Mouse (Mus musculus): ENCODE results near the gene St6galnac6. TPM values are rescaled to one million over a fixed set of nuclear protein-coding genes. Genes with fewer than 3 reads are reported as not detected.

The St6galnac6 gene
- total RNA-seq, 2 experiments from 2014 or later, result 108 to 117 TPM

DNA sequence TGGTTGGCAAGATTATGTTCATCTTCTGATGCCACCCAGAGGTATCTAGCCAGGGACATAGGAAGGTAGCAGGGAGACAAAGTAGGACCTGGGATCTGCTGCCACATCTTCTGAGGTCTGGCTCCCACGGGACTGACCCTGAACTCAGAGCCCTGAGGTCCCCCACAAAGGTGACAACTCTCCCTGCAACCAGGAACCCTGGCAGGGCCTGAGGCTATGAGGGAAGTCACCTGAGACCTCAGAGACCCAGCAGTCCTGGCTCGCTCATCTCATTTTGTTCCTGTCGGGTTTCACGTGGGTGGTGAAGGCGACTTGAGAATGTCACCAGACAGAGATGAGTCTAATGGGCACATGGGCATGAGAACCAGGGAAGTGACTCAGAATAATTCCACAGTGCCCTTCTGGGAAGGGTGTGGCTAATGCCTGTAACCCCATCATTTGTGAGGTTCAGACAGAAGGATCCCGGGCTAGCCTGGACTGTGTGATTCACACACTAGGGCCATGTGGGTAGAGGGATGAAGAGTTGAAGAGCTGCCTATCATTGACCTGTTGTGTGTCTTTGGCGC is 14.3 kb upstream of the St6galnac6 start:
- DNase-seq, result no peak

DNA sequence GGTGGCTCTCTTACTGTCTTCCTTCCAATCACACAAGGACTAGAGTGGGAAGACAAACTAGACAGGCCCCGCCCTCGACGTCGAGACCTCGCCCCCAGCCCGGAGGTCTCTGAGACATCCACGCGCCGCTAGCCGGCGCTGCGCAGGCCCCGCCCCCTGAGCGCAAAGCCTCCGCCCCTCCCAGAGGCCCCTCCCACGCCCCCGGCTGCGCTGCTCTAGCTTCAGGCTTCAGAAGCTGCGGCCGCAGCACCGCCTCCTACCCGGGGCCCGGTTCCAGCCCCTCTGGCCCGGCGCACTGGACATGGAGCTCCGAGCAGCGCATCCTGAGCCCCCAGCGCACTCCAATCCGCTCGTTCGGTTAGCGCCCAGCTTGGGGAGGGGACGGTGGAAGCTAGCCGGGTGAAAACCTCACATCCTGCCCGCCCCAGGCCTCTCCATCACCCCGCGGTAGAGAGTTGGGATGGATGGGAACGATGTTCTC is 12.6 kb upstream of the St6galnac6 start, which contains the start of gene St6galnac4:
Gene St6galnac4, plus strand, starts transcription at position 225 of the 481 bp plus-strand sequence.
- peak; percentile 91 to 95 for DNase-seq

DNA sequence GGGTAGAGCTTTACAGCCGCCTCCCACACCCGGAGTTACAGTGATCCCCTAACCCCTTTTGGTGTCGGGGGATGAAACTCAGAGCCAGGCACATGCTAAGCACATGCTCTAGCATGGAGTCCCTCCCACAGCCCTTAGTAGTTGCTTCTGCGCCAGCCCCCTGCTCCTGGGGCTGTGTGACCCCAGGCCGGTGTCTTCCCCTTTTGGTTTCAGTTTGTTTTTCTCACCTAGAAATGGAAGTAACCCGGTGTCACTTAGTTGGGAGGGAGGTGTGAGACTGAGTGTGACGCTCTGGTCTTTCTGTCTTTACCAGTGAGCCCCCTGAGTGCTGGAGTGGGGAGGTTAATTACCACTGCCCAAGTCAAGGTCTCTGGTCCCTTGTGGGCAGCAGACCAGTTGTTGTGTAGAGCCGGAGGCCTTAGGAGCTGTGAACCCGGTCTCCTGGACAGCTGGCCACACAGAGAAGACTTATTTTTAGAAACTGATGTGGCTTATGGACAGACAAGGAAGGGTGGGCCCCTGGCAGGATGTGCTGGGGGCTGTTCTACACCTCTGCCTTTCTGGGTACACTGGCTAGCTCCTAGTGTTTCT is 11.7 kb upstream of the St6galnac6 start:
- DNase-seq, result peak; percentile 72 to 81

DNA sequence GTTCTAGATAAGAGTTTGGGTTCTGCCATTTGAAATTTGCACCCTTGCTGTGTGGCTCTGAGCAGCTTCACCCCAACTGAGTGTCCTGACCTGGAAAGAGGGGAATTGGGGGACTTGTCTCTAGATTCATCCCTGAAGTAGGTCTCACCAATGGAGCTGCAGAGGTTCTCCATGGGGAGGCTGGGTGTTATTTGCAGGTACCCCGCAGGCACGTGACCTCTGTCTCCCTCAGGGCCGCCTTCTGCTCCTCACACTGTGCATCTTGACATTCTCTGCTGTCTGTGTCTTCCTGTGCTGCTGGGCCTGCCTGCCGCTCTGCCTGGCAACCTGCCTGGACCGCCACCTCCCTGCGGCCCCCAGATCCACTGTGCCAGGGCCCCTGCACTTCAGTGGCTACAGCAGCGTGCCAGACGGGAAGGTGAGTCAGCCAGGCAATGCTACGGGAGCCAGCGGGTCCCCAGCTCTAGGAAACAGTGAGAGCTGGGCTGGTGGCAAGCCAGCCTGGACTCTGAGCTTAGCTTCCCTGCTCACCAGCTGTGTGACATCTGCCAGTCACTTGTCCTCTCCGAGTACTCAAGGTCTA is 10.2 kb upstream of the St6galnac6 start:
- peak; percentile 51 to 74 for DNase-seq

- DNase-seq, result peak; percentile 48 to 64
Measured at GRCm38 (mm10) chr2:32590224-32590623, 9.3 kb upstream of the St6galnac6 start.

GRCm38 (mm10) chr2:32591249-32591648 is 8.3 kb upstream of the St6galnac6 start:
- no peak for DNase-seq

DNA sequence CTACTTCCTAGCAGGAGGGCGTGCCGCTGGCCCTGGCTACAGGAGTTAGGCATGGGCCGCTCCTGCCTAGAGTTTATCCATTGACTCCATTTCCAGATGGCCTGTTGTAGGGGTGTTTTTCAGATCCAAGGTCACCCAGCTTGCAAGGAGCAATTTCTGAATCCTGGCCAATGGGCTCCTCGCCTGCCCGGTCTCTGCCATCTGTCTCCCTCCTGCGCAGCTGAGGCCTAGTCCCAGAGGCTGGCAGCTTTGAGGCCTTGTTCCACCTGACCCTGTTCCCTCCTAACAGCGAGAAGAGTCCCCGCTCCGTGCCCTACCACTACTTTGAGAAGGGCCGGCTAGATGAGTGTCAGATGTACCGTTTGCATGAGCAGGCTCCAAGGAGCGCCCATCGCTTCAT is 2.8 kb upstream of the St6galnac6 start:
- DNase-seq, result peak in 1 of 2 experiments; percentile 54

DNA sequence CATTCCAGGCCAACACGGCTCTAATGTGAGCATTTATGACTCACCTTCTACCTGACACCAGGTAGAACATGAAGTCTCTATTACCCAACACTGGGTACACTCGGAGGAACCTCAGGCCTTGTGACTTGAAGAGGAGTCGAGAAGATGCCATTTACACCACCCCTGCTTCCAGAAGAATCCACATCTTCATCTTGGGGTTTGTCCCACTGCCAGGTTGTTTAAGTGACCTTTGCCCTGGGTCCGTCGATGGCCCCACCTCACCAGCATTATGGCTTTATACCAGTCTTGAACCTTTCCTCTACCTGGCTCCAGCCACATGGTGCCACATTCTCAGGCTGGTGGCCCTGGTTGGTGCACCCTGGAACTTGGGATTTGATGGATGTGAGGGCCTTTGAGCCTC is 2.3 kb upstream of the St6galnac6 start:
- DNase-seq, result no peak

DNA sequence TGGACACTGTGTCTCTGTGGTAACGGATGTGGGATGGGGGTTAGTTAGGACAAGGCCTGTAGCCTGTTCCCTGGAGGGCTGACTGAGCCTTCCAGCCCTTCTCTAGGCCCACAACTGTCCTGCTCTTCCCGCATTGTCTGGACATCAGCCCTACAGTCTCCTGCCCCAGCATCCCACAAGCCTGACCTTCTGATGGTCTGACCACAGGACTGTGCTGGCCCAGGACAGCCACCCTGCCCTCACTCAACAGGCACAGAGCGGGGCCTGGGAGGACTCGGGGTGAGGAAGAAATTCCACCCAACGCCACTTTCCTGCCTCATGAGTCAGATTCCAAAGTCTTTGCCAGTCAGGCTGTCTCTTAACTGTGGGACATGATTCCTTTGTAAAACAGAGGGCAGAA is 1.8 kb upstream of the St6galnac6 start:
- no peak for DNase-seq

GRCm38 (mm10) chr2:32598506-32598905 is 1.0 kb upstream of the St6galnac6 start:
- DNase-seq, result peak; percentile 44 to 61

DNA sequence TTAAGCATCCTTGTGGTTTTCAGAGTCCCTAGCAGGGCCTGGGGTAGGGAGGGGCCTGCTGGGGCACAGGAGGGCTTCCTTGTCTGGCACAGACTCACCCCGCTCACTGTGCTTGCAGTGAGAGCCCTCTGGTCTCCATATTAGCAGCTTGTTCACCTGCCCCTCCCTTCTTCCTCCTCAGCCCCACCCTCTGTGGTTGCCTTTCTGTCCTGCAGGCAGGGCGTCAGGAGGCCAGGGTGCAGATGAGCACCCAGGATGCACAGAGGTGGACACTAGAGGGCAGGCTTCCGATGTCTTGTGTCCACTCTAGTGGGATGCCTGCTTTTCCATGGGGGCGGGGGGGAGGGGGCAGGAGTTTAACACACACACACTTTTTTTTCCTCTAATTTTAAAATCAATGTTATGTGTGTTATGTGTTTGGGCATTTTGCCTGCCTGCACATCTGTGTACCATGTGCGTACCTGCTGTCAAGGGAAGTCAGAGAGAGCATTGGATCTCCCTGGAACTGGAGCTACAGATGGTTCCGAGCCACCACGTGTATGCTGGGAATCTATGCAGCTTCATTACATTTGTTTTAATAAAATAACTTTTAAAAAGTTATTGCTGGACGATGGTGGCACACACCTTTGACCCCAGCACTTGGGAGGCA is 2.0 kb downstream of the St6galnac6 start:
- peak in 1 of 2 experiments; percentile 49 for DNase-seq

GRCm38 (mm10) chr2:32602600-32603054 is 3.1 kb downstream of the St6galnac6 start:
- DNase-seq, result peak; percentile 89 to 95

- DNase-seq, result no peak
Measured at GRCm38 (mm10) chr2:32604631-32605030, 5.1 kb downstream of the St6galnac6 start.

GRCm38 (mm10) chr2:32606161-32607142 is 6.9 kb downstream of the St6galnac6 start:
- DNase-seq, result peak; percentile 90 to 93

DNA sequence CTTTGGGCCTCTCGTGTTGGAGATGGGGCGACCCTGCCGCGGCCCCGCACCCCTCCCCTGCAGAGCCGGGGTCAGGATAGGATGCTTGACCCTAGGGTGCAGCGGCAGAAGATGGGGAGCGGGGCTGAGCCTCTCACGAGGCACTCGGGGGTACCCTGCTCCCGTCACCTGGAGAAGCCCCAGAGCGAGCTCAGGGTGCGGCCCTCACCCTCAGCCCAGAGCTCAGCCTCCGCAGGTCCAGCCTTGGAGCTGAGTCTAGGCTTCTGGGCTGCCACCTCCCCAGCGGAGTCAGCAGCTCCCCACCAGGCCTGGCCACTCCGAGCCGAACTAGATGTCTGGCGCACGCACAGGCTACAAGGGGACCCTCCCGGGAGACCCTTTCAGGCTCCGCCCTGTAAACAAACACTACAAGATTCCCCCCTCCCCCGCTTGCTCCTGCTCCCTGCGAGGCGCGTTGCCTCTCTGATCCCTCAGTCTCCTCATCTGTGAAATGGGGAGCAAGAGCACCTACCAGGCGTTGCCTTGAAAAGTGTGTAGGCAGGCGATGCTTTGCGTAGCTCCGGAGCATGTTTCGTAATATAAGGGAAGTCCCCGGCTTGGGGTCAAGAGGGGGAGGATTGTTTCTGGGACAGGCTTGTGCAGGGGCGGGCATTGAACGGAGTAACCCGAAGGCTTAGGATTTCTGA is 7.9 kb downstream of the St6galnac6 start:
- DNase-seq, result peak; percentile 74 to 75

DNA sequence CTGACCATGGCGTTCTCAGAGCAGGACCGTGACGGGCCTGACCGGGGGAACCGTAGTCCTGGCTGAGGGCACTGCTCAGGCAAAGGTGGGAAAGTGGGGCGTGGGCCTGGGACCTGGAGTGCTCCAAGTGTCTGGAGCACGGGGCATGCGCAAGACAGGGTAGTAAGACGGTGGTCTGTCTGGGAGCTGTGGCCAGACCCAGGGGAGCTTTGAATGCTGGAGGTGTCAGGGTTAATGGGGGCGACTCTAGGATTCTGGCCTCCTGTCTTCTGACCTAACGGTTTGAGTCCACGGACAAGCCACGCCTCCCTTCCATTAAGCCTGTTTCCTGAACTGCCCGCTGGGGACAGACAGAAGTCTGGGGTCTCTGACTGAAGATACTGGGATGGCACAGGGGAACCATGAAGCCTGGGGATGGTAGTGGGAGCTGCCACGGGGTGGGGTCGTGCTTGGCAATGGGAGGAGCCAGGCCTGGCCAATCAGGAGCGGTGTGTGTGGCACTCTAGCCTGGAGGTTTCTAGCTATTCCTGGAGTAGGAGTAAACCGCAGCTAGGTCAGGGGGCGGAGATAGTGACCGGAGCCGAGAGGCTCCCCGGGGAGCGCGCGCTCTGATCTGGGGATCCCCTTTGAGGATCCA is 8.8 kb downstream of the St6galnac6 start:
- DNase-seq, result peak; percentile 92

DNA sequence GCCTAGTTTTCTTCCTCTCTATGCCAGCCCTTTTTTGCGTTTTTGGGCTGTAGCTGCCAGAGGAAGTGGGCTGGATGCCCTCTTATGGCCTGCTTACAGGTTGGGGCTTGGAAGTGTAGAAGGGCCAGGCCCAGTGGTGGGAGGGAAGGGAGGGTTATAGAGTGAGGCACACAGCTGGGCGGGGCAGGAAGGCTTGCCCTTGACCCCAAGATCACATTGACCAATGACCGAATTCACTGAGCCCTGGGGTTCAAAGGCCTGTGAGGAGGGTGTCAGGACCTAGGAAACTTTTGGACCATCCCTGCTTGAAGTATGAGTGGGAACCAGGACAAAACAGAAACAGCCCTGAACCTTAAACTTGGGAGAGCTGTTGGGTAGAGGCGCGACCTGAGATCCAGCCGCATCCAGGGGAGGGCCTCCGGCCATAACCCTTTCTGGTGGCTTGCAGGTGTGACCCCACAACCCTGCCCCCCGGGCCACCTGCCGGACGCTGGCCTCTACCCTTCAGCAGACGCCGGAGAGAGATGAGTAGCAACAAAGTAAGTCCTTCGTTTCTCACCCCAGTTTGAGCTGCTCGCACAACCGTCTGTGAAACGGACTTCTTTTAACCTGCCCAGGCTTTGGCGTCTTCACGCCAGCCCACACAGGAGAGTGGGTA is 9.4 kb downstream of the St6galnac6 start:
- no peak for DNase-seq

DNA sequence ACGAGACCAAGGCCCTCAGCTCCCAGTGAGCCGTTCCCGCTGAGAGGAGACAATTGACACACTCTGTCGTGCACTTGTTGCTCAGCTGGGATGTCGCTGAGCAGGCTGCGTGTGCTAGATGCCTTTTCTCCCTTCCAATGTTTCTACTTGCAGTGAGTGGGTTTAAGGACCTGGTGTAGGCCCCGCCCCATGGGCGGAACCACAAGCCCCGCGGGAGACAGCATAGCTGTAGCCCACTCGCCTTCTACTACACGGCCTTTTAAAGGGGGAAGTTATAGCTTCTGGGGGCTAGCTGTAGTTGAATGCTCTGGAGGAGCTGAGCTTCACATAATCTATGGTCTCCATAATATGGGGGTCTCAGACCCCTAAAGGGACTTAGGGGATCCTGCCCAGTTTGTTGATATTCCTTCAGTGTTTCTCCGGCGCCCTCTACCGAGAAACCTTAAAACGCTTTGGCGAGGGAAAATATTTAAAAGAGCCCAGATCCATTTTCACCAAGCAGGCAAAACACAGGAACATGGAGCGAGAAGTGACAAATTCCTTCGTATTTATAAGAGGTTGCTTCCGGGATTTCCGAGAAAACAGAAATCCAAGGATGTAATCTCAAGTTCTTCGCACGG is 11.2 kb downstream of the St6galnac6 start:
- peak; percentile 63 to 86 for DNase-seq

DNA sequence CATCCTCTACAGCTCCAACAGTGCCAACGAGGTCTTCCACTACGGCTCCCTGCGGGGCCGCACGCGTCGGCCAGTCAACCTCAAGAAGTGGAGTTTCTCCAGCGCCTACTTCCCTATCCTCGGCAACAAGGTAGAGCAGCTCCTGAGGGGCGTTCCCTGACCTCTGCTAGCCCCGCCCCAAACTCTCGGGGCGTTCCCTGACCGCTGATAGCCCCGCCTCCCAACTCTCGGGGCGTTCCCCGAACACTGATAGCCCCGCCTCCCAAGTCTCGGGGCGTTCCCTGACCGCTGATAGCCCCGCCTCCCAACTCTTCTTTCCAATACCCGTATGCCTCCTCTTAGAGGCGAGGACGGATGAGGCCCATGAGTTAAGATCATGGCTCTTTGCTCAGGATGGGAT is 12.8 kb downstream of the St6galnac6 start:
- no peak for DNase-seq

GRCm38 (mm10) chr2:32617109-32617508 is 17.6 kb downstream of the St6galnac6 start:
- no peak for DNase-seq

Measured in heart, adult 18-20 months (tissue).